In genomic region chr11:54026491-54027041, GRCm38 (mm10) we compare ENCODE assay signal across 9 mouse cellular contexts. TPM values are rescaled to one million over a fixed set of nuclear protein-coding genes. Genes with fewer than 3 reads are reported as not detected.
DNase-seq lines count a peak whose midpoint lies in the region; ATAC-seq lines count a peak whose summit lies in the region.
"Had no signal": no experiment of that assay in that cellular context is flagged by ENCODE, and none has a peak within 500 bp of the region (broad histone marks: within the 10 kb centered on the region; RNA-seq: fewer than 3 reads in every experiment).

No protein-coding gene starts in this region.

- H3K9ac ChIP-seq in forebrain, embryonic 13.5 days = no peak overlapping the region
- H3K9ac ChIP-seq in forebrain, embryonic 11.5 days (ENCODE audit: low read length) = no peak overlapping the region
- H3K9ac ChIP-seq in midbrain, embryonic 16.5 days (ENCODE audit: low read depth, low read length) = no peak overlapping the region
- no peak overlapping the region for H3K9ac ChIP-seq in midbrain, embryonic 14.5 days (replicated peaks; ENCODE audit: low read length)
- no peak overlapping the region; the same call in 1 of the 2 replicates for H3K9ac ChIP-seq in hindbrain, embryonic 16.5 days (ENCODE audit: low read depth, low read length)

- peaks cover 14% of the 10 kb centered on the region for H3K4me1 ChIP-seq in forebrain, embryonic 13.5 days
- peaks cover 6% of the 10 kb centered on the region; the same call in 1 of the 2 replicates for H3K4me1 ChIP-seq in forebrain, embryonic 11.5 days (replicated peaks; ENCODE audit: control insufficient read depth, insufficient read depth, low read length)
- H3K4me1 ChIP-seq in midbrain, embryonic 16.5 days (ENCODE audit: control insufficient read depth, insufficient read depth, low read length) = peaks cover 11% of the 10 kb centered on the region; the same call in 1 of the 2 replicates
- peaks cover 5% of the 10 kb centered on the region for H3K4me1 ChIP-seq in midbrain, embryonic 14.5 days (ENCODE audit: control insufficient read depth, insufficient read depth, low read length)
- peaks cover 12% of the 10 kb centered on the region for H3K4me1 ChIP-seq in hindbrain, embryonic 16.5 days (ENCODE audit: control insufficient read depth, insufficient read depth, low read depth, low read length)

- peak overlapping the region; percentile 94; the same call in 1 of the 2 replicates for H3K4me2 ChIP-seq in forebrain, embryonic 13.5 days
- H3K4me2 ChIP-seq in forebrain, embryonic 11.5 days (ENCODE audit: low read depth, low read length, severe bottlenecking) = no peak overlapping the region
- peak overlapping the region; percentile 81; the same call in 1 of the 2 replicates for H3K4me2 ChIP-seq in midbrain, embryonic 16.5 days (ENCODE audit: low read length)
- H3K4me2 ChIP-seq in midbrain, embryonic 14.5 days (ENCODE audit: low read length) = no peak overlapping the region
- peak overlapping the region; percentile 96 for H3K4me2 ChIP-seq in hindbrain, embryonic 16.5 days (ENCODE audit: low read length)

- H3K27ac ChIP-seq in forebrain, embryonic 13.5 days = no peak overlapping the region
- no peak overlapping the region for H3K27ac ChIP-seq in forebrain, embryonic 11.5 days (ENCODE audit: low read depth, low read length)
- H3K27ac ChIP-seq in midbrain, embryonic 16.5 days (ENCODE audit: low read length) = no peak overlapping the region
- no peak overlapping the region for H3K27ac ChIP-seq in midbrain, embryonic 14.5 days (replicated peaks; ENCODE audit: low read depth, low read length)
- no peak overlapping the region for H3K27ac ChIP-seq in hindbrain, embryonic 16.5 days (ENCODE audit: low read depth, low read length)

- H3K4me3 ChIP-seq in forebrain, embryonic 13.5 days = no peak overlapping the region
- H3K4me3 ChIP-seq in forebrain, embryonic 11.5 days (ENCODE audit: low read depth, low read length) = no peak overlapping the region
- H3K4me3 ChIP-seq in midbrain, embryonic 16.5 days (ENCODE audit: low read depth, low read length) = no peak overlapping the region; the same call in 1 of the 2 replicates
- no peak overlapping the region for H3K4me3 ChIP-seq in midbrain, embryonic 14.5 days (replicated peaks; ENCODE audit: low read depth, low read length)
- no peak overlapping the region for H3K4me3 ChIP-seq in hindbrain, embryonic 16.5 days (ENCODE audit: low read length)

- DNase-seq in forebrain, embryonic 11.5 days (ENCODE audit: low spot score) = no peak
- no peak for DNase-seq in midbrain, embryonic 14.5 days
- DNase-seq in spleen, postnatal 36 days (ENCODE audit: low spot score in 2 of 2) = peak; percentile 56 to 73
- no peak for DNase-seq in layer of hippocampus, adult 11-12 months (ENCODE audit: low spot score)
- DNase-seq in natural killer cell, adult 2 months (ENCODE audit: low spot score in 2 of 2) = no peak
- DNase-seq: thymus, postnatal 14 days had no signal

- peaks cover 38% of the 10 kb centered on the region for H3K27me3 ChIP-seq in forebrain, embryonic 13.5 days
- peaks cover 21% of the 10 kb centered on the region for H3K27me3 ChIP-seq in forebrain, embryonic 11.5 days (ENCODE audit: control insufficient read depth, insufficient read depth, low read length)
- H3K27me3 ChIP-seq in midbrain, embryonic 16.5 days (ENCODE audit: control insufficient read depth, insufficient read depth, low read depth, low read length) = peaks cover 2% of the 10 kb centered on the region; the same call in 1 of the 2 replicates
- H3K27me3 ChIP-seq in midbrain, embryonic 14.5 days (ENCODE audit: control insufficient read depth, insufficient read depth, low read length) = peaks cover 17% of the 10 kb centered on the region
- no peaks in the 10 kb centered on the region for H3K27me3 ChIP-seq in hindbrain, embryonic 16.5 days (replicated peaks; ENCODE audit: control insufficient read depth, insufficient read depth, low read length)

- 87% methylated on average over 1 of the region's 1 CpGs for WGBS in forebrain, embryonic 13.5 days
- WGBS in forebrain, embryonic 11.5 days = 79% methylated on average over 1 of the region's 1 CpGs
- 80% methylated on average over 1 of the region's 1 CpGs for WGBS in midbrain, embryonic 16.5 days
- WGBS in midbrain, embryonic 14.5 days = 76% methylated on average over 1 of the region's 1 CpGs
- 78% methylated on average over 1 of the region's 1 CpGs for WGBS in hindbrain, embryonic 16.5 days

- no peak for ATAC-seq in forebrain, embryonic 13.5 days
- no peak for ATAC-seq in forebrain, embryonic 11.5 days (replicated peaks; ENCODE audit: low FRiP score)
- ATAC-seq in midbrain, embryonic 16.5 days = no peak
- no peak for ATAC-seq in midbrain, embryonic 14.5 days (ENCODE audit: low FRiP score, low TSS enrichment)
- ATAC-seq in hindbrain, embryonic 16.5 days = no peak

- H3K9me3 ChIP-seq in forebrain, embryonic 13.5 days (replicated peaks) = no peaks in the 10 kb centered on the region
- no peaks in the 10 kb centered on the region for H3K9me3 ChIP-seq in forebrain, embryonic 11.5 days (ENCODE audit: control insufficient read depth, low read length)
- no peaks in the 10 kb centered on the region for H3K9me3 ChIP-seq in midbrain, embryonic 16.5 days (replicated peaks; ENCODE audit: control insufficient read depth, low read length, poor library complexity, severe bottlenecking)
- no peaks in the 10 kb centered on the region for H3K9me3 ChIP-seq in midbrain, embryonic 14.5 days (ENCODE audit: control insufficient read depth, low read length)
- no peaks in the 10 kb centered on the region for H3K9me3 ChIP-seq in hindbrain, embryonic 16.5 days (ENCODE audit: control insufficient read depth, low read length)

- H3K36me3 ChIP-seq in forebrain, embryonic 13.5 days (ENCODE audit: poor library complexity, severe bottlenecking) = no peaks in the 10 kb centered on the region
- H3K36me3 ChIP-seq in forebrain, embryonic 11.5 days (ENCODE audit: control insufficient read depth, insufficient read depth, low read length) = no peaks in the 10 kb centered on the region
- H3K36me3 ChIP-seq in midbrain, embryonic 16.5 days (ENCODE audit: control insufficient read depth, insufficient read depth, low read length) = no peaks in the 10 kb centered on the region
- no peaks in the 10 kb centered on the region for H3K36me3 ChIP-seq in midbrain, embryonic 14.5 days (ENCODE audit: control insufficient read depth, insufficient read depth, low read length)
- no peaks in the 10 kb centered on the region for H3K36me3 ChIP-seq in hindbrain, embryonic 16.5 days (ENCODE audit: control insufficient read depth, insufficient read depth, low read length)

RNA-seq across cellular contexts. Expression of gene Slc22a4, which starts 1.3 kb away (rescaled TPM):
- polyA plus RNA-seq in forebrain, embryonic 13.5 days (2015; fragmentation: Nextera tagmentation; extraction: Ambion mirVana) = 0.21 and 0.74 TPM in 2 replicates
- polyA plus RNA-seq in forebrain, embryonic 11.5 days (2014; fragmentation: Nextera tagmentation; extraction: Ambion mirVana) = 1.8 and 2.7 TPM in 2 replicates
- 3.7 and 6.5 TPM in 2 replicates for polyA plus RNA-seq in midbrain, embryonic 16.5 days (2015; fragmentation: Nextera tagmentation; extraction: Ambion mirVana)
- polyA plus RNA-seq in midbrain, embryonic 14.5 days (2014; fragmentation: Nextera tagmentation; extraction: Ambion mirVana) = 2.5 TPM in 2 replicates
- 4.9 and 7.2 TPM in 2 replicates for polyA plus RNA-seq in hindbrain, embryonic 16.5 days (2015; fragmentation: Nextera tagmentation; extraction: Ambion mirVana)

RNA-seq across cellular contexts. Expression of gene Pdlim4, which starts 42.2 kb away (rescaled TPM):
- polyA plus RNA-seq in forebrain, embryonic 13.5 days (2015; fragmentation: Nextera tagmentation; extraction: Ambion mirVana) = 36.2 and 38.3 TPM in 2 replicates
- polyA plus RNA-seq in forebrain, embryonic 11.5 days (2014; fragmentation: Nextera tagmentation; extraction: Ambion mirVana) = 45.3 and 48.6 TPM in 2 replicates
- 20.5 and 26.7 TPM in 2 replicates for polyA plus RNA-seq in midbrain, embryonic 16.5 days (2015; fragmentation: Nextera tagmentation; extraction: Ambion mirVana)
- 21.4 and 25.0 TPM in 2 replicates for polyA plus RNA-seq in midbrain, embryonic 14.5 days (2014; fragmentation: Nextera tagmentation; extraction: Ambion mirVana)
- 37.4 and 38.4 TPM in 2 replicates for polyA plus RNA-seq in hindbrain, embryonic 16.5 days (2015; fragmentation: Nextera tagmentation; extraction: Ambion mirVana)

RNA-seq across cellular contexts. Expression of gene Slc22a21, which starts 46.4 kb away (rescaled TPM):
- polyA plus RNA-seq in forebrain, embryonic 13.5 days (2015; fragmentation: Nextera tagmentation; extraction: Ambion mirVana) = 0.80 and 1.7 TPM in 2 replicates
- polyA plus RNA-seq in forebrain, embryonic 11.5 days (2014; fragmentation: Nextera tagmentation; extraction: Ambion mirVana) = 2.3 and 3.5 TPM in 2 replicates
- 4.0 and 4.6 TPM in 2 replicates for polyA plus RNA-seq in midbrain, embryonic 16.5 days (2015; fragmentation: Nextera tagmentation; extraction: Ambion mirVana)
- 2.3 and 2.4 TPM in 2 replicates for polyA plus RNA-seq in midbrain, embryonic 14.5 days (2014; fragmentation: Nextera tagmentation; extraction: Ambion mirVana)
- 4.0 and 5.1 TPM in 2 replicates for polyA plus RNA-seq in hindbrain, embryonic 16.5 days (2015; fragmentation: Nextera tagmentation; extraction: Ambion mirVana)

Comparison
In these comparisons a context has a peak if more than half of its experiments do, and no peak if none do; other contexts are left out.
1. H3K4me2 ChIP-seq: peak in forebrain, embryonic 13.5 days (single experiment), midbrain, embryonic 16.5 days (single experiment) and hindbrain, embryonic 16.5 days (single experiment); none in forebrain, embryonic 11.5 days (single experiment) and midbrain, embryonic 14.5 days (single experiment).
2. DNase-seq: peak in spleen, postnatal 36 days (2 of 2); none in forebrain, embryonic 11.5 days (single experiment), midbrain, embryonic 14.5 days (single experiment), layer of hippocampus, adult 11-12 months (single experiment) and natural killer cell, adult 2 months (0 of 2).